Comparison of ENCODE assay signal across 8 mouse cellular contexts in the genomic region with DNA sequence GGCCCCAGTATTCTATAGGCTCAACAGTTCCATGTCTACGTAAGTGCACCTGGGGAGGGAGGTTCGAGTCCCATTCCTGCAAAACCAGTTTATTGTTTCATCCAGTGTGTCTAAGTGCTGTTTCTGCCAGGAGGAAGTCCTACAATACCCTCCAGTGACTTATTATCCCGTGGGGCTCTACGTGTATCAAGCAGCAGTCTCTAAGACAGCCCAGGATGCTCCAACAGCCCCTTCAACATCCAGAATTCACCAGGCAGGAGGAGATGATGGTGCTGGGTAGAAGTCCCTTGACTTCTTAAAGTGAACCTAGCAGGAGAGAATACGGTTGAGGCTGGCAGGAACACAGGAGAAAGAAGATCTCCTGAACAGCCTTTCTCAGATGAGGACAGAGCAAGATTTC. TPM values are rescaled to one million over a fixed set of nuclear protein-coding genes. Genes with fewer than 3 reads are reported as not detected.
DNase-seq lines count a peak whose midpoint lies in the region; ATAC-seq and TF ChIP-seq lines count a peak whose summit lies in the region.

No protein-coding gene starts in this region.

- no peaks in the 10 kb centered on the region for H3K36me3 ChIP-seq in kidney, postnatal 0 days (ENCODE audit: insufficient read depth, low read length)
- 0 out of 2 replicates have a peak, but pooled peaks cover 5% of the 10 kb centered on the region for H3K36me3 ChIP-seq in embryonic facial prominence, embryonic 12.5 days
- peaks cover 11% of the 10 kb centered on the region; the same call in 1 of the 2 replicates for H3K36me3 ChIP-seq in intestine, embryonic 14.5 days (ENCODE audit: control insufficient read depth, insufficient read depth, low read length)
- H3K36me3 ChIP-seq in midbrain, postnatal 0 days (ENCODE audit: insufficient read depth, low read length): no peaks in the 10 kb centered on the region

- no peaks in the 10 kb centered on the region for H3K9me3 ChIP-seq in kidney, postnatal 0 days (replicated peaks; ENCODE audit: low read length)
- H3K9me3 ChIP-seq in embryonic facial prominence, embryonic 12.5 days: no peaks in the 10 kb centered on the region
- H3K9me3 ChIP-seq in intestine, embryonic 14.5 days (ENCODE audit: control insufficient read depth, low read length): 0 out of 2 replicates have a peak, but pooled peaks cover 2% of the 10 kb centered on the region
- H3K9me3 ChIP-seq in midbrain, postnatal 0 days (ENCODE audit: low read length): no peaks in the 10 kb centered on the region

- WGBS in kidney, postnatal 0 days: 46% methylated on average over 5 of the region's 5 CpGs
- WGBS in embryonic facial prominence, embryonic 12.5 days: 42% methylated on average over 5 of the region's 5 CpGs
- 48% methylated on average over 5 of the region's 5 CpGs for WGBS in intestine, embryonic 14.5 days
- WGBS in midbrain, postnatal 0 days: 37% methylated on average over 5 of the region's 5 CpGs

- DNase-seq in kidney, postnatal 0 days (ENCODE audit: low spot score): no peak
- DNase-seq in kidney, adult 9 months: no peak
- no peak for DNase-seq in intestine, embryonic 14.5 days (ENCODE audit: low spot score)
- DNase-seq in midbrain, postnatal 0 days (ENCODE audit: low spot score): no peak
- DNase-seq in gastrocnemius, postnatal 36 days: no peak
- no peak for DNase-seq in yolk sac, embryonic 10.5 days (ENCODE audit: low spot score)
- DNase-seq in ovary, adult 18-20 months (ENCODE audit: low spot score): no peak

- peak overlapping the region; percentile 95 for H3K4me2 ChIP-seq in kidney, postnatal 0 days (ENCODE audit: low read length)
- peak overlapping the region; percentile 92 for H3K4me2 ChIP-seq in embryonic facial prominence, embryonic 12.5 days (replicated peaks)
- peak overlapping the region; percentile 74 for H3K4me2 ChIP-seq in intestine, embryonic 14.5 days (ENCODE audit: low read length)
- H3K4me2 ChIP-seq in midbrain, postnatal 0 days (ENCODE audit: low read depth, low read length, poor library complexity, severe bottlenecking): peak overlapping the region; percentile 81

- peak overlapping the region; percentile 96 for H3K9ac ChIP-seq in kidney, postnatal 0 days (ENCODE audit: low read depth, low read length)
- H3K9ac ChIP-seq in embryonic facial prominence, embryonic 12.5 days: peak overlapping the region; percentile 90; the same call in 1 of the 2 replicates
- H3K9ac ChIP-seq in intestine, embryonic 14.5 days (ENCODE audit: low read length): peak overlapping the region; percentile 97
- H3K9ac ChIP-seq in midbrain, postnatal 0 days (replicated peaks; ENCODE audit: low read length, poor library complexity, severe bottlenecking): peak overlapping the region; percentile 71

- no peaks in the 10 kb centered on the region for H3K27me3 ChIP-seq in kidney, postnatal 0 days (ENCODE audit: insufficient read depth, low read length)
- no peaks in the 10 kb centered on the region for H3K27me3 ChIP-seq in embryonic facial prominence, embryonic 12.5 days
- H3K27me3 ChIP-seq in intestine, embryonic 14.5 days (replicated peaks; ENCODE audit: control insufficient read depth, insufficient read depth, low read length): no peaks in the 10 kb centered on the region
- H3K27me3 ChIP-seq in midbrain, postnatal 0 days (ENCODE audit: insufficient read depth, low read length): no peaks in the 10 kb centered on the region

- intact Hi-C loops in gastrocnemius, postnatal 36 days (cut with DNase I): no loop called here

- H3K4me1 ChIP-seq in kidney, postnatal 0 days (replicated peaks; ENCODE audit: insufficient read depth, low read length): peaks cover 13% of the 10 kb centered on the region; the same call in 1 of the 2 replicates
- peaks cover 39% of the 10 kb centered on the region for H3K4me1 ChIP-seq in embryonic facial prominence, embryonic 12.5 days
- H3K4me1 ChIP-seq in intestine, embryonic 14.5 days (replicated peaks; ENCODE audit: control insufficient read depth, insufficient read depth, low read length): peaks cover 35% of the 10 kb centered on the region
- peaks cover 8% of the 10 kb centered on the region; the same call in 1 of the 2 replicates for H3K4me1 ChIP-seq in midbrain, postnatal 0 days (ENCODE audit: insufficient read depth, low read length)

- no peak for TF ChIP-seq CTCF in kidney, postnatal 0 days (IDR thresholded peaks at IDR 0.05; ENCODE audit: low read depth)
- no peak for TF ChIP-seq CTCF in midbrain, postnatal 0 days (IDR thresholded peaks at IDR 0.05)

- H3K4me3 ChIP-seq in kidney, postnatal 0 days (replicated peaks; ENCODE audit: low read depth, low read length): peak overlapping the region; percentile 87
- H3K4me3 ChIP-seq in embryonic facial prominence, embryonic 12.5 days: peak overlapping the region; percentile 70
- H3K4me3 ChIP-seq in intestine, embryonic 14.5 days (ENCODE audit: low read depth, low read length): peak overlapping the region; percentile 85
- peak overlapping the region; percentile 49 for H3K4me3 ChIP-seq in midbrain, postnatal 0 days (ENCODE audit: low read depth, low read length)

- H3K27ac ChIP-seq in kidney, postnatal 0 days: peak overlapping the region; percentile 94; the same call in 1 of the 2 replicates
- peak overlapping the region; percentile 87; the same call in 1 of the 2 replicates for H3K27ac ChIP-seq in embryonic facial prominence, embryonic 12.5 days
- peak overlapping the region; percentile 97; the same call in 1 of the 2 replicates for H3K27ac ChIP-seq in intestine, embryonic 14.5 days (ENCODE audit: low read depth)
- H3K27ac ChIP-seq in midbrain, postnatal 0 days (ENCODE audit: low read depth, low read length): no peak overlapping the region

- no peak for ATAC-seq in kidney, postnatal 0 days (replicated peaks; ENCODE audit: low FRiP score, low read depth)
- ATAC-seq in embryonic facial prominence, embryonic 12.5 days (ENCODE audit: insufficient number of reproducible peaks, insufficient read depth, low FRiP score, low TSS enrichment): no peak
- no peak for ATAC-seq in intestine, embryonic 14.5 days (replicated peaks; ENCODE audit: low FRiP score, low TSS enrichment, low read depth)
- no peak for ATAC-seq in midbrain, postnatal 0 days (ENCODE audit: low FRiP score)

RNA-seq across cellular contexts. Expression of gene Tns3, which starts 0.5 kb away (rescaled TPM):
- polyA plus RNA-seq in kidney, postnatal 0 days (2015; fragmentation: Nextera tagmentation; extraction: Ambion mirVana): 17.6 and 18.2 TPM in 2 replicates
- polyA plus RNA-seq in embryonic facial prominence, embryonic 12.5 days (2016; fragmentation: Nextera tagmentation; extraction: Ambion mirVana): 33.0 and 35.5 TPM in 2 replicates
- 25.7 and 26.7 TPM in 2 replicates for polyA plus RNA-seq in intestine, embryonic 14.5 days (2014; fragmentation: Nextera tagmentation; extraction: Ambion mirVana)
- 33.3 and 38.7 TPM in 2 replicates for total RNA-seq in midbrain, postnatal 0 days (2014; rRNA removed)
- 4.7 and 4.9 TPM in 2 replicates for polyA plus RNA-seq in midbrain, postnatal 0 days (2015; fragmentation: Nextera tagmentation; extraction: Ambion mirVana)
- total RNA-seq in gastrocnemius, postnatal 36 days (2021): 1 to 10 TPM; 4.7 to 5.9 TPM
